Mouse (Mus musculus) thymus, postnatal 0 days (tissue): ENCODE results near the gene Bcl2. TPM values are rescaled to one million over a fixed set of nuclear protein-coding genes. Genes with fewer than 3 reads are reported as not detected.
"Not testable (repeated sequence)": the region's sequence is repeated elsewhere in the genome, so short reads cannot be mapped to it uniquely, and the experiment has no call there.

Experiments used
- DNase-seq: peaks from one replicate; pipeline ENCODE4 v3.0.0-alpha.2; 2015; ENCODE audit warnings: low spot score
- polyA plus RNA-seq: library from polyadenylated mRNA; unstranded; fragments of >200 nt; fragmentation: Nextera tagmentation; extraction: Ambion mirVana; gene quantifications from 2 replicates; pipeline ENCODE4 v1.2.1, GENCODE M21; 2015

Gene Bcl2
- polyA plus RNA-seq, 1 experiment from 2014 or later: 24.9 TPM

DNA sequence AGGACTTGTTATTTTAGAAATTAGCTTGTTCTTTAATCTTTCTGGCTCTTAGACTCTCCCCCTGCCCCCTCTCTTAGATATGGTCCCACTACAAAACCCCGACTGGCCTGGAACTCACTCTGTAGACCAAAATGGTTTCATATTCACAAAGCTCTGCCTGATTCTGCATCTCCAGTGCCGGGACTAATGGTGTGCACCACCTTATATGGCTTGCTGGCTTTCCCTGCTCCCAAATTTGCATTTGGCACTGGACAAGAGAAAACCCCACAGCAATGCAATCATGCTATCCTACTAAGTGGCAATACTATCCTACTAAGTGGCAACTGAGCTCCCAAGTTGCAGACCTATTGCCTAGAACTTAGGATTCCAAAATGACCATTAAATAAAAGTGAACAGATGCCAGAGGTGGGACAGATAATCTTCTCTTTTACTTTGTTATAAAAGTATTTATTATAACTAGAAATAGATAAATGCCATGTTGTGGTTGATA is 154.9 kb downstream of the Bcl2 start:
- no peak for DNase-seq

DNA sequence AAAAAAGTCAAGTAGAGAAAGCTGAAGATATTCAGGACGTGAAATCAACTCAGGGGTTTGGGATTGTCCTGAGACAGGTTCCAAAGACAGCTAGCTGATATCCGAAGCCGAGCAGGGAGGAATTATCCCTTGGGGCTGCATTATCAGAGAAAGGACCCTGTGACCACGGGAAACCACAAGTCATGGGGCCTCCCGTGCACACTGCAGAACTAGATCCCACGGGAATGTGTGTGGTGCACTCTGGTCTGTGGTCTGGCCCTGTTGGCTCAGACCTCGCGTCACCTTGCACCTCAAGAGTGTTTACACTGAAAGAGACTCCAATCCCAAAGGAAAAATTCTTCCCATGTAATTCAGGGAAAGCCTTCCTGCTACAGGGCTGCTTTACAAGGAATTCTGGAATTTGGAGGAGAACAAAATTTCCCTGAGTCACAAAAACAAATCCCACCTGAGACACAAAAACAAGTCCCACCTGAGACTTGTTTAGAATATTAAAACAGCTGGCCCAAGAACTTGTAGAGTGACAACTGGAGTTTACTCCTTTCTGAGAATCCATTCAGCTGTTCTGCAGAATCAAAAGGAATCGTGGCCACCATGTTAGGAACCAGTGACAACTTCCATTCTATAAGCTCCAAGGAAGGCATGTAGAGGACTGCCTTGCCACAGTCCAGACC is 158.4 kb downstream of the Bcl2 start:
- DNase-seq: no peak

DNA sequence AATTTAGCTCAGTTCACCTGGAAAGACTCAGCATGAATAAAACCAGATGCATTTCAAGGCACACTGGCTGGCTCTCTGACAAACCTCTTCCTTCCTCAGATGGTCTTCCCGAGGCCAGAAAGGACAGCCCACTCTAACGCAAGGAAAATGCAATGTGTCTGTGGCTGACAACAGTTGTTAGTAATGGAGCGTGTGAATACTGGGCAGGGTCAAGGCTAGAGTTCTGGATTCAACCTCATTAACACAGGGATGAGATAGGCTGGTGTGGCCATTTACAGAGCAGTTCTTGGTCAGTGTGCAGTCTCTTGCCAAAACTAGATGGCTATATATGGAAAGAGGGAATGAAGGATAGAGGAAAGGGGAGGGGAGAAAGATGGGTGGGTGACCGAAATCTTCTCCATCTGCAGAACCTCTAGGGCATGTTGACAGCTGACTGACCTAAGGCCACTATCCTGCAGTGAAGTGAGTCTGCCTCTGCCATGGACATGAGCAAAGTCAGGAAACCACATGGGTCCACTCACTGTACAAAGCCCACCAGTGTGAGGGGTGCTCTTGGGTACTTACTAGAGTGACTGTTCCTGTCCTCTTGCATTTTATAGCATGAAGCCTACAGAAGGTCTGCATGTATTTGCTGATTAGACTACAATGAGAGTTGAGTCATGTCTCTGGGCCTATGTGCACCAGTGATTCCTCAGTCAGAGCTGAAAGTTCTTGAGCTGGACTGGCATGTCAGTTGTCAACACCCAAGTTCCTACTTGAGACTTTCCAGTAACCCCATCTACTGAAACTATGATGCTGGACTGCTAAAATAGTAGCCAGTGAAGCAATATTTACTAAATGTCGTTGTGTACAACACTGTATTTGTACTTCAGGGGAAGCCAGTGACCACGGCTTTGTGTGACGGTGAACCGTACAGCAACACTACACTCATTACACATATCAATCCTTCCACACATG is 159.9 kb downstream of the Bcl2 start:
- DNase-seq: no peak

DNA sequence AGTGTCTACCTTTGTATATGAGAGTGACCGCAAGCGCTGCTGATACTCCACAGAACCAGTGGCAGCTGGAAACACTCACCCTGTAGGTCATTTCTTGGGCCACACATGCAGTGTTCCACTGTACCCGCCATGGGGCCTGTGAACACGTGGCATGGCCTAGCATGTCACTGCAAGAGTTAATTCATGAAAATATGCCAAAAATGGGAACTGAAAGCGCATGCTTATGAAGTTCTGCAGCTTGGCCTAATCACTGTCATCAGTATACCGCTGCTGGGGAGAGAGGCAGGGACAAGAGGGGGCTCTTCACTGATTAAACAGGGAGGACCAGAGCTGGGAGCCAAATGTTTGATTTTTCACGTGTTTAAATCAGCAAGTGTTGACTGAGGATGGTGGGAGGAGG is 161.2 kb downstream of the Bcl2 start:
- no peak for DNase-seq

DNA sequence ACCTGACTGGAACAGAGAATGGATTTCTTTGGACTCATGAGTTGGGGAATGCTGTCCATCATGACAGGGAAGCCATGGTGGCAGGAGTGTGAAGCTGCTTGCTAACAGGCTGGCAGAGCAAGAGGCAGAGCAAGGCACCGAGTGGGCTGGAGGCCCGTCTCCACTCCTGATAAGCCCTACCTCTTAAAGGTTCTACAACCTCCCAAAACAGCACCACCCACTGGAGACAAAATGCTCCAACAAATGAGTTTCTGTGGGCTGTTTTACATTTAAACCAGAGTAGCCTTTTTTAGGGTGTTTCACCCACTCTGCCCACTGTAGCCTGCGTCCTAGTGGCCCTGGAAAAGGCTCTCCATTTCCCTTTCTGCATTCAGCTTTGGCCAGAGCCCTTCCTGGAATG is 163.5 kb downstream of the Bcl2 start:
- DNase-seq: no peak

DNA sequence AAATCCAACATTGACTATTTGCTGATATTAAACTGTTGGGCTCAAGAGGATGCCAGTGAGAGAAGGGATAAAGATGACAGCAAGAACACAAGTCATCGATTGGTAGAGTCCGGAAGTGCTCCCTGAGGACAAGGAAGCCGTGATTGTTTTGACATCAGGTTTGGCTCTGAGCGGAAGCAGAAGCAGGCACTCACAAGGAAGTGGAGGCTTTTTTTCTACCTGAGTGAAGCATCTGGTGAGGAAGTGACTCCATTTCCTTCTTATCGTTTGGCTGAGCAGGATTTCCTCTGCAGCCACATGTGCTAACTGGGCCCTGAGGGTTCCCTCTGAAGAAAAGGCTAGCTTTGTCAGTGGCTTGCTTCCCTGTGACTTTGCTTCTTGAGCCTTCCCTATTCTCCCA is 165.0 kb downstream of the Bcl2 start:
- peak; percentile 51 for DNase-seq

DNA sequence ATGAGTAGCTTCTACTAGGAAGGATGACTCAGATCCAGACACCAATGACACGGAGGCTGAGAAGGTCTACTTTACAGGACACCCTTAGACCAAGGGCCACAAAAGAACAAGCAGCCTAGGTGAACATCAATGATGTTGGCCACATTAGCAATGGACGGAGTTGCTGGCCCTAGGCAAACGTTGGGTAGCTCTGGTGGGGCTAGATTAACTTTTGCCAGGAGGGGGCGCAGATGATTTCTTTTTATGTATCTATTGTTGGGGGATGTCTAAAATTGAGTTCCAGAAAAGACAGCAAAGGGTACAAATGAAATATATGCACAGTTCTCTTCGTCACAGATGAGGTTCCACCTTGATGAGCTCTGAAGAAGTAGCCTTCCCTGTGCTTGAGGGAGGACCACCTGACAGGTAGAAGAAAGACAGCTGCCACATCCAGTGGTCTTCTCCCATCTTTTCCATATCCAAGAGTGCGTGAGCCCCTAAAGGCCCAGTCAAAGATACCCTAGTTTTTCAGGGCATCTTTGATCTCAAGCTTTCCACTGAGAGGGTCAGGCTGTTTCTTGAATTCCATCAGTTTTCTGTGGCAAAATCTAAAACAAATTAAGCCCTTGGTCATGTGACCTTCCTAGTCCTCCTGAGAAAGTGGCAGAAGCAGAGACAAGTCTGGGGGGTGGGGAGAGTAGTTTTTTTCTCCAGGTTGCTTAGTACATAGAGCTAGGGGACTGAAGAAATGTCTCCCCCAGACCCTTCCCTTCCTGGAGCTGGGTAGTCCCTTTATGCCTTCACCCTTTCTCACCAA is 169.1 kb downstream of the Bcl2 start:
- peak; percentile 56 for DNase-seq

DNA sequence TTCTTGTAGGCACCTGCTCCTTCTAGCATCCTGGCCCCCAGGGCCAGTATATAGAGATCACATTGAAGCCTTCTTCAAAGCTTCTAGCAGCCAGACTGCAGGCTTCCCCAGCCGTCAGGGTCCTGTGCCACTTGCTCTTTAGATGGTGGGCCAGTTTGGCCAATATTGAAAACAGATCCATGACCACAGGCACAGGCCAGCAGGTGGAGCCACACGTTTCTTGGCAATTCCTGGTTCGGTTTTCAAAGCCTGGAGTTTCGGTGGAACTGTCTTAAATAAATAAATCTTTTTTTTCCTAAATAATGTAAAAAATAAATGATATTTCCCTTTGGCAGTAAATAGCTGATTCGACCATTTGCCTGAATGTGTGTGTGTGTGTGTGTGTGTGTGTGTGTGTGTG is 171.3 kb downstream of the Bcl2 start:
- no peak for DNase-seq

DNA sequence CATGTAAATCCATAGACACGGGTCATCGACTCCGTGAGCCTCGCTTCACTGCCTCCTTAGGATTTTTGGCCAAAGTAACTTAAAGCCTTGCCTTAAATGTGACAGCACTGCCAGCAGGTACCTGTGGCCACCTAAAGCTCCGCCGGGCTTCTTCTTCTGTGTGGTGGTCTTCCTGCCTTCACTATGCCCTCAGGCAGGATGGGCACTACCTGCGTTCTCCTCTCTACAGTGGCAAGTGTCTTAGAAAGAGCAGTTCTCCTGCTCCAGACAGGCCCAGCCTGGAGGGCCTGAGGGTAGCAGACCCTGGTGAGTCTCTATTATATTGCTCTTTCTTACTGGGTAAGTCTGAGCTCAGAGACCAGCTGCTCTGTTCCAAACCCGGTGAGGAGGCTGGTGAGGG is 172.2 kb downstream of the Bcl2 start:
- no peak for DNase-seq

DNA sequence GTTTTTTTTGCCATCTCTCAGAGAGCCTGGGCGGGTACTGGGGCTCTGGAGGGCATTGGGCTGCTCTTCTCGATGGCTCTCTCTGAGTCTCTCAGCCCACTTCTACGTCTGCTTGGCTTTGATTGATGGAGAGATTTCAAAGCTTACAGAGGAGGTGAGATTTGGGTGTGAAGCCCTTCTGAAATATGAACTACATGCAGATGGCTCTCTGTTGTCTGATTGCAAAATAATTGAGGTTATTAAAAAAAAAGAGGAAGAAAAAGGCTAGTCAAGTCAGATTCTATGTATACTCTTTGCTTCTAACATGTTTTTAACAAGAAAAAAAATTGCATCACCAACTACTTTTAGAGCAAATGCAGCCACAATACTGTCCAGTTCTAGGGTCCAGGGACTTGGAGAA is 173.9 kb downstream of the Bcl2 start:
- DNase-seq: no peak

DNA sequence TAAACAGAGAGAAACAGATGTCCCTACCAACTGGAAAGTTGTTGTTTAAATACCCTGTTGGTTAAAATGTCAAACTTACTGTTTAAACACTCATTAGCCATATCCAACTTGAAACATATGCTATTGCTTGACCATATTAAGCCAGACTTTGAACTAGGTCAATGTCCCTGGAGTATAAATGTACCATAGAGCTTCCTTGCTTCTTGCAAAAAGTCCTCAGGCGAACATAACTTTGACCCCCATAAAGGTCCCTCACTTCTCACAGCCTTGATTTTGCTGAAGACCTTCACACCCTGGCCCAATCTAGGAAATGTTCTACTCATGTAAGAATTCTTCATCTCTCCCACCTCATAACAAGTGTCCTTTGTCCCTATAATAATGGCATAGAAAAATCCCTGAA is 175.0 kb downstream of the Bcl2 start:
- DNase-seq: no peak

DNA sequence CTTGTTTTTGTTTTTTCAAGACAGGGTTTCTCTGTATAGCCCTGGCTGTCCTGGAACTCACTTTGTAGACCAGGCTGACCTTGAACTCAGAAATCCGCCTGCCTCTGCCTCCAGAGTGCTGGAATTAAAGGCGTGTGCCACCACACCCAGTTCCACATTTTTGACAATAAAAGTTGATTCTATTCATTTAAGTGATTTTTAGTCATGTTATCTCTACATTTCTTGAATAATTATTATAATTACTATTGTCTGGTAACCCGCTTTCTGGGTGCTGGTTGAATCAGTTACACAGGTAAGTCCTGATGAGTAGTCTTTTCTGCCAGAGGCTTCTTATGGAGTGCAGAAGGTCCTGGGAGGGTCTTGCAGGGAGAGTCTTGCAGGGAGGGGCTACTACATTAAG is 179.2 kb downstream of the Bcl2 start:
- not testable (repeated sequence) for DNase-seq

DNA sequence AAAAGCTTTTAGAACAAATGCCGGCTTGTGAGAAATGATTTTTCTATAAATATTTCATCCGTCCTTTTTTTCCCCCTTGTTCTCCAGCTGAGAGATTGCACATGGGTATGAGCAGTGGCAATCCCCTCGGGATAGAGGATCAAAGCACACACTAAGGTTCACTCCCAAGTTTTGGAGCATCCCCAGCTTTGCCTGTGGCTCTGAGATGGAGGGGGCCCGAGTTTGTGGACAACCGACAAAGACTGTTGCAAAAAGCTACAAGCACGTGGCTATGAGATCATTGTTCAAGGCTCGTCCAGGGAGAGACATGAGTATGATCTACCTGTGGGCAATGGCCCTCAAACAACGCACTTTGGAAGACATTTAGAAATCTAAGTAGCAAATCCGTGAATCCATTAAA is 184.5 kb downstream of the Bcl2 start:
- DNase-seq: no peak

DNA sequence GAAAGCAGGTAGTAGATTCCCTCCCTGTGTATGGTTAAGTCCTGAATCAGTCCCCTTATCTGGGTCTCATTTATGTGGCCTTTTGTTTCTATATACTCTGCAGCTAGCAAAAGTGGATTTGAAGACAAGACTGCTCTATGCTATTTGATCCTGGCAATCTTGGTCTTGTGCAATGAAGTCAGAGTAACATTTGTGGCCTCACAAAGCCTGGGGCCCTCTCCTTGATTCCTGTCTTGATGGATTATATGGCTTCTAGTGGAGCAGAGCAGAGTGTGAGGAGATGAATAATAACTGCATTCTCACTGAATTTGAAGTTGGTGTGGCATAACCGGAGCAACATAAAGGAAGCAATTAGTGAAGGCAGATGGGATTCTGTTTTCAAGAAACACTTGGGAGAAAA is 186.5 kb downstream of the Bcl2 start:
- DNase-seq: no peak

DNA sequence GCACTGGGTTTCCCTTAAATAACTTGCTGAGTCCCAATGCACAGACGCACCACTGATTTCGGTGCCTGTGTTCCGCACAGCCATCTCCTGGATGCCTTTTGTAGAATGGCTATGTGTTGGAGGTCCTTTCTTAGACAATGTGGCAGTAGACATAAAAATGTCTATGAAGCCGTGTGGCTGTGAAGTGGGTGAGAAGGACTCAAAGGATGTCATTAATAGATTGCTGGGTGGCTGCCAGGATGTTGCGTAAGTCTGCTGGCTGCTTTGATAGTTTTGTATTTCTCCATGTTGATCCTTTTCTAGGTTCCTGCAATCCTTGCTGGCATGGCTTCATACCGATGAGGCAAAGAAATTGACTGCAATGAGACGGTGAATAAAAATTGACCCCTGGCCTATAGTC is 187.3 kb downstream of the Bcl2 start:
- no peak for DNase-seq

DNA sequence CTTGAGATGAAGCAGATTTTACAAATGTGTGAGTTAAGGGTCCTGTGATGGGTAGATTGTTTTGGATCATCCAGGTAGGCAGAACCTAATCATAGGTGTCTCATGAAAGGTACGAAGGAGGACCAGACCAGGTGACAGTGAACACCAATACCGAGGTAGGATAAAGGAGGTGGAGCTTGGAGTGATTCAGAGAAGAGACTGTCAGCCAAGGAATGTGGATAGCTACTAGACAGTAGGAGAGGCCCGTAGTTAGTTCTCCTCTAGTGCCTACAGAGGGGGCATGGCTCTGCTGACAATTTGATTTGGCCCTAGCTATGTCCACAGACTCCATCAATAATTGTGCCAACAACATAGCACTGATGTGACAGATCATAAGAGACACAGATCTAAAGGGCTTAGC is 188.0 kb downstream of the Bcl2 start:
- DNase-seq: no peak

DNA sequence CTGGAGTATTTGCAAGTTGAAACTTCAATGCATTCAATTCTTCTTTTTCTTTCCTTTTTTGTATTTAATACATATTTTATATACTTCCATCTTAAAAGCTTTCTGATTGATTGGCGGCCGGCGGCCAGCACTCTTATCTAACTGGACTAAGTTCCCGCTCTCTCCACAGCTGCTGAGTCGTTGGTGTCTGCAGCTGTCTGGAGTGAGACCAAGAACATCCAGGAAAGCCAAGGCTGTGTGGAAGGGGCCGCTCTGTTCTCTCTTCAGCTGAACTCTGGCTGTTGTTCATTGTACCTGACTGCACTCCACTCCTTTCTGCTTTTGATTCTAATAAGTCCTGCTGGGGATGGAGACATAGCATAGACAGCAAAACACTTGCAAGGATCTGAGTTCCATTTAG is 190.3 kb downstream of the Bcl2 start:
- no peak for DNase-seq

DNA sequence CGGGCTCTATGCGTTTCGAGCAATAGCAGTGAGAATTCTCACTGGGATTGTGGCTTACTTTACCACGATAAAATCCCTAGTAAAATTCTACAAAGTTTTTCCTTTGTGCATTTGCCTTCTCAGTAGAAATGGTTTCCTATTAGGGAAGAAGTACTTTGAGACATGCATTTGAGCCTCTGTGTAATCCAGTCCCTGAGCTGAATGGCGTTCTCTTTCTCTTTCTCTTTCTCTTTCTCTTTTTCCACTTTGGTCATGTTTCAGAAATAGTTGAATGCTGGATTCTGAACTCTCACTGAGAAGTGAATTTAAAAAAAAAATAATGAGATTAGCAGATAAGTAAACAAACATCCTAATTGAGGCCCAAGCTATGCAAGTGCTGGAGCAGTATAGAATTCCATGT is 191.1 kb downstream of the Bcl2 start:
- DNase-seq: no peak

DNA sequence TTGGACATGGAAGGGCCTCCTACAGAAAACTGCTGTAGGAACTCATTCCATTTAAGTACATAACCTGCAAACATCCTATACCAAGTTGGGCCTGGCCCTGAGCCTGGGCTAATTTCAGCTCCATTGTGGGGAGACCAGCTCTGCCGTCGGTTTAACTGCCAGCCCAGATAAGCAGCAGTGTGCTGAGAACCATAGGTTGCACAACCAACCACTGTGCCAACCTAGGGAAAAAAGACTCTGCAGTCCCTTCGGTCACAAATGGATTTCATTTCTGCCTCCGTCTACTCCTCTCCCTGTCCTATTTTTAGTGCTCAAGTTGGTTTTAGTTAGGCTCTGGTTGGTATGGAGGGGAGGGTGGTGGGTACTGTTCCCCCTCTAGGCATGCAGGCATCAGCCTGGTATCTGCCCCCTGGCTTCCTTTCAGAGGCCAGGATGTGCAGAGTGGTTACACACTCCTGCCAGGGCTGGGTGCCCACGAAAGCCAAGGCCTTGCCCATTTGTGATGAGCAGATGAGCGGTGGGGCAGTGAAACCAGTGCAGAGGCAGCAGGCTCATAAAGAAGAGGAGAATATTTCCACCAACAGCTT is 196.4 kb downstream of the Bcl2 start:
- peak; percentile 19 for DNase-seq

DNA sequence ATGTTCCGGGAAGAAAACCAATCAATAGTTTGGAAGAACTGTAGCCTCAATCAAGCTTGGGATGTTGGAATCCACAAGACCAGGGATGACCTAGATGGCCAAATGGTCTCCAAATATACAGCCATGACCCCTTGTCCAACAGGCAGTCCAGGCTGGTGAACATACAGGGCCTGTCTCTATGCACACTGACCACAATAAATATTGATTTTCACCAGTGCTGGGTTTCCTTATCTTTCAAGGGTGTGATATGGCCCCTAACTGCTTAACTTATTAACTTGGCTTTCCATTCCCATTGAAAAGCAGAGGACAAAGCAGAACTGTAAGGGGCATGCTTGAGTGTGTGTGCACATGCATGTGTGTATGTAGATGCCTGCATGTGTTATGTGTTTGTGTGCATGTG is 197.0 kb downstream of the Bcl2 start:
- no peak for DNase-seq

DNA sequence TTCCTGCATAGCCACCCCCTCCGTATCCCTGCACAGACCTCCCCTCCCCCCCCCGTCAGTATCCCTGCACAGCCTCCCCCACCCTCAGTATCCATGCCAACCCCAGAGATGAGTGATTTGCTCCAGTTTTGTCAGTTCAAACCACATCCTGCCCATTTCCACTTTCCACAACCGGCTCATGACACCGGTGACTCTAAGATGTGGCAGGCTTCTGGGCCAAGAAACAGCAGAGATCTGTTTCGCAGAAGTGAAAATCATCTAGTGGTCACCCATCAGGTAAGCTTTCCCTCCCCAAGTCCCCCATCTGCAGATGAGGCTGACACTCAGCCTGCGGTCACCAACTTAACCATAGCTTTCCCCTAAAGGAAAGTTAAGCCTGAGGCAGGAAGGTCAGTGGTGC is 198.5 kb downstream of the Bcl2 start:
- DNase-seq: peak; percentile 89
